Mouse (Mus musculus) kidney, adult 2 months (tissue): ENCODE measurements at regions not wholly inside any gene's neighbourhood (a gene's known extent, or its start where the extent isn't known, plus 50 kb on each side); places are given as distances from the start of the nearest gene placed in this dataset.

ENCODE experiments used
- DNase-seq: peaks from one replicate; pipeline ENCODE4 v3.0.0; 2021
- H3K27ac ChIP-seq: fragments of 200-500 bp; 2 replicates; pipeline ENCODE4 v1.5.1; 2012; ENCODE audit warnings: low read depth, low read length, control low read depth, inconsistent platforms; ENCODE audit not compliant: insufficient read depth
- H3K27me3 ChIP-seq: fragments of 200-500 bp; replicated peaks from 2 replicates; pipeline ENCODE4 v1.6.1; 2012; ENCODE audit warnings: mild to moderate bottlenecking, moderate library complexity, low read length, inconsistent platforms; ENCODE audit not compliant: control insufficient read depth, insufficient read depth
- H3K36me3 ChIP-seq: fragments of 200-500 bp; 2 replicates; pipeline ENCODE4 v1.6.1; 2012; ENCODE audit warnings: mild to moderate bottlenecking, moderate library complexity, low read length, inconsistent platforms; ENCODE audit not compliant: control insufficient read depth, insufficient read depth
- H3K4me1 ChIP-seq: fragments of 200-500 bp; 2 replicates; pipeline ENCODE4 v1.6.1; 2011; ENCODE audit warnings: low read length; ENCODE audit not compliant: control insufficient read depth, insufficient read depth
- H3K4me3 ChIP-seq: fragments of 200-500 bp; 2 replicates; pipeline ENCODE4 v1.5.1; 2011; ENCODE audit warnings: mild to moderate bottlenecking, low read depth, low read length, control low read depth; ENCODE audit not compliant: insufficient read depth
- CTCF ChIP-seq: fragments of 200-500 bp; conservative IDR thresholded peaks from 2 replicates; pipeline ENCODE4 v1.5.1; 2011; ENCODE audit warnings: low read depth, mild to moderate bottlenecking, control low read depth, low read length, moderate library complexity, mixed read lengths; ENCODE audit not compliant: insufficient read depth, insufficient read length
- POLR2A ChIP-seq: fragments of 200-500 bp; IDR thresholded peaks from one replicate; pipeline ENCODE4 v1.6.1; 2011; ENCODE audit warnings: low read depth, low read length, control low read depth
- WGBS: fragments of 180-500 bp; shearing (Covaris S2); methylation state at CpG from one replicate; pipeline ENCODE4 v1.1.7; 2018; 5-methylcytosine and 5-hydroxymethylcytosine counted together

DNA sequence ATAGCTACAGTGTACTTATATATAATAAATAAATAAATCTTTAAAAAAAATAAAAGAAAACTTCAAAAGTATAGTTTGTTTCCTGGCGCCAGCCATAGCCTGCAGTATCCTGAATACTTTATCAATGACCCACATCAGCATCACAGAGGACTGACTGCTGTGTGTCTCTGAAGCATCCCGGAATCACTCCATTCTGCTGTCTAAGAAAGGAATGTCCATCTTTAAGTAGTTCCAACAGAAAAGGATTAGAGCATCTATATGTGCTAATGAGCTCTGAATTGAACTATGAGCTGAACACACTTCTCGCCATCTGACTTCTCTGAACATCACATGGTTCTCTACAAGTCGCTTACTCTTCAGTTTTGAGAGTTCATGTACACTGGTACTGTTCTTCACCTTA is 745.8 kb upstream of the Chrm3 start:
- no peak for DNase-seq
- H3K4me3 ChIP-seq = no peak overlapping the region
- no peaks in the 10 kb centered on the region for H3K36me3 ChIP-seq
- no peaks in the 10 kb centered on the region for H3K4me1 ChIP-seq
- WGBS = 96% methylated on average over 4 of the region's 4 CpGs
- no peak overlapping the region for H3K27ac ChIP-seq
- H3K27me3 ChIP-seq = no peaks in the 10 kb centered on the region
- no peak for TF ChIP-seq CTCF
- no peak for TF ChIP-seq POLR2A

DNA sequence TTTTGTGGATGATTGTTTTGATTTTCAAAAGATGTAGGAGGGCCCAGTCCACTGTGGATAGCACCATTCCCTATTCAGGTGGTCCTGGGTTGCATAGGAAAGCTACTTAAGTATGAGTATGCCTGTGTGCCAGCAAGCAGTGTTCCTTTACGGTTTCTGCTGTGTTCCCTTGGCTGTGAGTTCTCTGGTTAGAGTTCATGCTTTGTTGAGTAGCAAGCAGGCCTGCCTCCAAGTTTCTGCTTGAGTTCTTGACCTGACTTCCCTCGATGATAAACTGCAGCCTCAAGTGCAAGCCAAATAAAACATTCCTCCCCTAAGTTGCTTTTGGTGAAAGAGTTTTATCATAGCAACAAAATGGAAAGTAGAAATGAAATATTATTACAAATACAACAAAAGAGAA is 744.9 kb upstream of the Chrm3 start:
- Histone ChIP-seq H3K36me3 (no peaks in the 10 kb centered on the region), H3K4me1 (no peaks in the 10 kb centered on the region), H3K27ac (no peak overlapping the region), H3K27me3 (no peaks in the 10 kb centered on the region), H3K4me3 (no peak overlapping the region)
- DNase-seq = peak; percentile 64
- 12% methylated on average over 2 of the region's 2 CpGs for WGBS
- TF ChIP-seq CTCF = no peak
- TF ChIP-seq POLR2A = no peak

DNA sequence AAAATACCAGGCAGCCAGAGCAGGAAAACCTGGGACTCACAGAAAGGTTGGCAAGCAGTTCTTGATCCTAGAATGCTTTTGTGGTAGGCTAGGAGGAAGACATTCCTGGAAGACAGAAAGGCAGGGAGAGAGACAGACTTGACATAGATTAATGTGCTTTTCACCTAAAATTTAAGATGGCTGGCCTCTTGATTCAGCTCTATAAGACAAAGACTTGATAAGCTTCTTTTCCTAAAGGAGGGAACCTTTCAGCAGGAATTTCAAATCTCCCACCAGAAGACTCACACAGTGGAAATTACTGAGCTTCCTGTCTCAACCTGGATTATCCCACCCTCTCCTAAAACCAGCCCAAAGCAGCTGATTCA is 738.9 kb upstream of the Chrm3 start:
- Histone ChIP-seq H3K27me3 (no peaks in the 10 kb centered on the region), H3K4me3 (no peak overlapping the region), H3K36me3 (no peaks in the 10 kb centered on the region), H3K27ac (no peak overlapping the region), H3K4me1 (no peaks in the 10 kb centered on the region)
- DNase-seq = no peak
- TF ChIP-seq POLR2A (no peak), CTCF (no peak)

DNA sequence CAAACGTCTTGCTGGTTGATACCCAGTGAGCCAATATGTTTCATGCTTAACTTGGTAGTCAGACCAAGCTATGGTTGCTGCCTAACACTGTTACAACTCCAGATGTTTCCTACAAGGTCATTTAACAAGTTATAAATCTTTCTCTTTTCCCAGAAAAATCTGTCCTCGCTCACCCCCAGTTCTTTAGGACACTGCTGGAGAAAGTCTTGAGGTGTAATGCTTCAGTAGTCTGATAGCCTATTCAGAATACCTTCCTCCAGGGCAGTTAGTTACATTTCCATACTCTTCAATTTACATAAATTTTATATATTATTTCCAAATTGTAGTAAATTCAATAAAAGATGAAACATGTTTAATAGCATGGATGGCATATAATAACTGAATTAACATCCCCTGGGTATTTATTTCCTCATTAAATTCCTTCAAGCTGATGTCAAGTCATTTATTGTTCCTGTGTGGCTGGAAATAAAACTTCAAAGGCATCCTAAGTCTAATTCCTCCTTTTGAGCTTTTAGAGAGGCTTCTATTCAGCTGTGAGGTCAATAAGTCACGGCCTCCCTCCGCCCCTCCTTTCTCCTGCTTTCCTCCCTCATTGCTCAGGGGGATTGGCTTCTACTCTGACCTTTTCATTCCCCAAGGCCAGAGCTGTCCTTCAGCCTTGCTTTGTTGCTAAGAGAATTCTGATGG is 738.4 kb upstream of the Chrm3 start:
- peak; percentile 39 for DNase-seq
- Histone ChIP-seq H3K4me1 (no peaks in the 10 kb centered on the region), H3K4me3 (no peak overlapping the region), H3K27ac (no peak overlapping the region), H3K36me3 (no peaks in the 10 kb centered on the region), H3K27me3 (no peaks in the 10 kb centered on the region)
- TF ChIP-seq POLR2A = no peak
- no peak for TF ChIP-seq CTCF
- 14% methylated on average over 4 of the region's 4 CpGs for WGBS

DNA sequence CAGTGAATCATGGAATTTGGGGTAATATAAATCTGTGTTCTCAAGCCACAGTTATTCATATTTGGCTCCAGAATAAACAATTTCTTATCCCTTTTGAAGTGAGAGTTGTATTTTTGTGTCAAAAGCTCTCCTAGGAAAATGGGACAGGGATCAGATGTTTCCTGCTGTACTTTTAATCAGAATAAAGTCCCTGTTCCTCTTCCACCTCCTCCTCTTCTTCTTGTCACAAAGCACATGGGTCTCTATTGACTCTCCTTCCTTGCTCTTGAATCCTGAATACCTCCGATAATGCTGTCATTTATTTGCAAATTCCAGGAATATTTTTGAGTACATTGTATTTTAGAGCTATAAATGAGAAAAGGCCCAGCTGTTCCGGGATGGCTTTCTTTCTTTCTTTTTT is 732.3 kb upstream of the Chrm3 start:
- no peak overlapping the region for H3K27ac ChIP-seq
- no peaks in the 10 kb centered on the region for H3K27me3 ChIP-seq
- peak; percentile 4 for DNase-seq
- H3K4me1 ChIP-seq = no peaks in the 10 kb centered on the region
- no peak overlapping the region for H3K4me3 ChIP-seq
- TF ChIP-seq POLR2A = no peak
- TF ChIP-seq CTCF = no peak
- whole genome bisulfite sequencing = 59% methylated on average over 2 of the region's 2 CpGs
- no peaks in the 10 kb centered on the region for H3K36me3 ChIP-seq
